ENCODE assay signal across 8 mouse cellular contexts in genomic region chr3:98381677-98382245, GRCm38 (mm10). TPM values are rescaled to one million over a fixed set of nuclear protein-coding genes. Genes with fewer than 3 reads are reported as not detected.
DNase-seq lines count a peak whose midpoint lies in the region; ATAC-seq and TF ChIP-seq lines count a peak whose summit lies in the region.

No protein-coding gene starts in this region.

- no peak for TF ChIP-seq POLR2A in bone marrow, adult 2 months (IDR thresholded peaks at IDR 0.05; ENCODE audit: borderline replicate concordance, control insufficient read depth, low read depth, low read length)

- peak overlapping the region; percentile 77 for H3K4me3 ChIP-seq in heart, embryonic 15.5 days
- peak overlapping the region; percentile 6 for H3K4me3 ChIP-seq in bone marrow, adult 2 months (replicated peaks; ENCODE audit: control insufficient read depth, low read depth, low read length)
- peak overlapping the region; percentile 87 for H3K4me3 ChIP-seq in forebrain, embryonic 16.5 days (replicated peaks; ENCODE audit: low read length)

- 6% methylated on average over 17 of the region's 17 CpGs for WGBS in heart, embryonic 15.5 days
- 14% methylated on average over 17 of the region's 17 CpGs for WGBS in bone marrow, adult 2 months
- WGBS in forebrain, embryonic 16.5 days, result 6% methylated on average over 17 of the region's 17 CpGs

- TF ChIP-seq CTCF in bone marrow, adult 2 months (IDR thresholded peaks at IDR 0.05; ENCODE audit: control insufficient read depth, insufficient read depth, low read length), result no peak

- H3K4me2 ChIP-seq in heart, embryonic 15.5 days, result peak overlapping the region; percentile 96
- peak overlapping the region; percentile 95 for H3K4me2 ChIP-seq in forebrain, embryonic 16.5 days (ENCODE audit: low read length)

- DNase-seq in heart, adult 11 months, result no peak
- peak; percentile 23 for DNase-seq in mesoderm, embryonic 11.5 days (ENCODE audit: low read depth, low spot score)
- DNase-seq in ovary, postnatal 36 days (ENCODE audit: low spot score), result no peak
- no peak for DNase-seq in layer of hippocampus, postnatal 36 days

- no peaks in the 10 kb centered on the region for H3K36me3 ChIP-seq in heart, embryonic 15.5 days
- H3K36me3 ChIP-seq in forebrain, embryonic 16.5 days (ENCODE audit: control insufficient read depth, insufficient read depth), result no peaks in the 10 kb centered on the region

- no peaks in the 10 kb centered on the region for H3K9me3 ChIP-seq in heart, embryonic 15.5 days (replicated peaks)
- no peaks in the 10 kb centered on the region for H3K9me3 ChIP-seq in forebrain, embryonic 16.5 days (ENCODE audit: control insufficient read depth, low read length)

- peaks cover 30% of the 10 kb centered on the region for H3K4me1 ChIP-seq in heart, embryonic 15.5 days (replicated peaks)
- H3K4me1 ChIP-seq in bone marrow, adult 2 months (ENCODE audit: control insufficient read depth, insufficient read depth, low read length), result no peaks in the 10 kb centered on the region; the same call in 1 of the 2 replicates
- peaks cover 25% of the 10 kb centered on the region for H3K4me1 ChIP-seq in forebrain, embryonic 16.5 days (replicated peaks; ENCODE audit: control insufficient read depth, insufficient read depth, low read length)

- no peaks in the 10 kb centered on the region for H3K27me3 ChIP-seq in heart, embryonic 15.5 days
- H3K27me3 ChIP-seq in forebrain, embryonic 16.5 days (replicated peaks; ENCODE audit: control insufficient read depth, insufficient read depth, low read length), result no peaks in the 10 kb centered on the region

- H3K9ac ChIP-seq in heart, embryonic 15.5 days, result peak overlapping the region; percentile 88
- H3K9ac ChIP-seq in forebrain, embryonic 16.5 days (replicated peaks; ENCODE audit: low read depth, low read length), result peak overlapping the region; percentile 98

- H3K27ac ChIP-seq in heart, embryonic 15.5 days, result peak overlapping the region; percentile 89
- no peak overlapping the region for H3K27ac ChIP-seq in bone marrow, adult 2 months (ENCODE audit: control insufficient read depth, insufficient read depth, low read depth, low read length, poor library complexity)
- H3K27ac ChIP-seq in forebrain, embryonic 16.5 days (ENCODE audit: low read length), result no peak overlapping the region

- ATAC-seq in heart, embryonic 15.5 days (replicated peaks; ENCODE audit: insufficient number of reproducible peaks, insufficient read depth, low FRiP score, low read depth), result peak; percentile 12; the same call in 1 of the 2 replicates
- ATAC-seq in forebrain, embryonic 16.5 days, result peak; percentile 21
- ATAC-seq in inflammation-experienced regulatory T-cells, adult 6 months, result no peak

RNA-seq across cellular contexts. Expression of gene Zfp697, which starts 0.5 kb away (rescaled TPM):
- polyA plus RNA-seq in heart, embryonic 15.5 days (2015; fragmentation: Nextera tagmentation; extraction: Ambion mirVana), result 7.7 and 9.9 TPM in 2 replicates
- not detected in 2 replicates for polyA plus RNA-seq in bone marrow, adult 2 months (2011; ENCODE audit: insufficient read depth, insufficient read length, low replicate concordance, missing spikeins)
- 14.7 and 18.1 TPM in 2 replicates for polyA plus RNA-seq in forebrain, embryonic 16.5 days (2015; fragmentation: Nextera tagmentation; extraction: Ambion mirVana)
- not detected for polyA plus RNA-seq in inflammation-experienced regulatory T-cells, adult 6 months (2017; shearing (Covaris generic))
- 10 to 100 TPM; 27.8 to 28.2 TPM for total RNA-seq in layer of hippocampus, postnatal 36 days (2021)

RNA-seq across cellular contexts. Expression of gene Phgdh, which starts 42.0 kb away (rescaled TPM):
- polyA plus RNA-seq in heart, embryonic 15.5 days (2015; fragmentation: Nextera tagmentation; extraction: Ambion mirVana), result 59.7 and 123 TPM in 2 replicates
- polyA plus RNA-seq in bone marrow, adult 2 months (2011; ENCODE audit: insufficient read depth, insufficient read length, low replicate concordance, missing spikeins), result 15.6 and 30.7 TPM in 2 replicates
- polyA plus RNA-seq in forebrain, embryonic 16.5 days (2015; fragmentation: Nextera tagmentation; extraction: Ambion mirVana), result 168 and 190 TPM in 2 replicates
- polyA plus RNA-seq in inflammation-experienced regulatory T-cells, adult 6 months (2017; shearing (Covaris generic)), result 100 to 1,000 TPM in 2 of 3 experiments, 10 to 100 TPM in 1; 88.7 to 105 (median 101) TPM
- 10 to 100 TPM; 69.9 to 76.2 TPM for total RNA-seq in layer of hippocampus, postnatal 36 days (2021)

Comparison
In these comparisons a context has a peak if more than half of its experiments do, and no peak if none do; other contexts are left out.
1. H3K4me3 ChIP-seq: peak in every context shown above with its lines; median percentile 87 in forebrain, embryonic 16.5 days; 77 in heart, embryonic 15.5 days; 6 in bone marrow, adult 2 months.